Mouse (Mus musculus) Patski (cell line): Measurements from ENCODE around the gene Nfkbia. TPM values are rescaled to one million over a fixed set of nuclear protein-coding genes. Genes with fewer than 3 reads are reported as not detected.

ENCODE experiments used
- ATAC-seq: fragments of 100-300 bp; one replicate; pipeline ENCODE4 v1.8.0; 2021
- CTCF ChIA-PET: fragments of 350-600 bp; sonication (Branson Sonifier 250); formaldehyde crosslinking; loops from one replicate; lab custom pipeline; 2022; ENCODE audit warnings: inconsistent platforms; lab: Charles Lee
- POLR2A ChIA-PET: fragments of 350-600 bp; sonication (Branson Sonifier 250); formaldehyde crosslinking; loops from one replicate; lab custom pipeline; 2022; ENCODE audit warnings: antibody characterized with exemption, inconsistent platforms; lab: Charles Lee
- DNase-seq: peaks from one replicate; pipeline ENCODE4 v3.0.0-alpha.2; 2011; ENCODE audit warnings: low read depth, low spot score
- H3K27me3 ChIP-seq: fragments of 371-371 bp; one replicate; pipeline ENCODE4 v1.5.1; 2021
- CTCF ChIP-seq: fragments of 100-300 bp; IDR thresholded peaks from one replicate; pipeline ENCODE4 v1.5.1; 2021
- in situ Hi-C: fragments of 300-500 bp; cut with MboI; formaldehyde crosslinking; loops from 3 replicates; pipeline ENCODE4 v1.11.1; 2018; ENCODE audit warnings: low pct_unique_long_range_greater_than_20kb, mixed read lengths
- polyA plus RNA-seq: library from polyadenylated mRNA; unstranded; gene quantifications from one replicate; pipeline ENCODE4 v1.2.3, GENCODE M21; 2021

Nfkbia gene
- polyA plus RNA-seq, 1 experiment from 2014 or later, result 47.7 TPM

DNA sequence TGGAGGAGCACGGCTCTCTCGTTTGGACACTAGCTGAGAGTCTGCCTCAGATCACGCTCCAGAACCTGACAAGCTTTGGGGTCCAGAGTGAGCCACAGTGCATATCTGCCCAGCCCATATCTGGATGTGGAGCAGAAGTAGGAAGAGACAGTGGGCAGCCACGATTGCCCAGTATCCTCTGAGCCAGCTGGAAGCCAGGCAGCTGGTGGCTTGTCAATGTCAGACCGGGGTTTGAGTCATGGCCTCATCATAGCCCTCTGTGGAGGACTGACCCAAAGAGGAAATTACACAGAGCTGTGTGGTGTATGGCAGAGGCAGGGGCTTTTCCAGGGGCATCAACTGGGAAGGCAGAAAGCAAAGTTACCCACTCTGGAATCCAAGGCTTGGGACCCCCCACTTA is 25.6 kb downstream of the Nfkbia start:
- TF ChIP-seq CTCF, result no peak
- ATAC-seq, result no peak
- POLR2A ChIA-PET, result interaction anchor here (0.7 kb wide), 1 partner anchor 103 kb away, joined by 3 read pairs; no protein-coding TSS in a partner anchor
- no peaks in the 10 kb centered on the region for H3K27me3 ChIP-seq
- in situ Hi-C loops, result no loop called here
- DNase-seq, result no peak
- CTCF ChIA-PET, result interaction anchor here (1.1 kb wide), 1 partner anchor 20 kb away, joined by 3 read pairs; no protein-coding TSS in a partner anchor

DNA sequence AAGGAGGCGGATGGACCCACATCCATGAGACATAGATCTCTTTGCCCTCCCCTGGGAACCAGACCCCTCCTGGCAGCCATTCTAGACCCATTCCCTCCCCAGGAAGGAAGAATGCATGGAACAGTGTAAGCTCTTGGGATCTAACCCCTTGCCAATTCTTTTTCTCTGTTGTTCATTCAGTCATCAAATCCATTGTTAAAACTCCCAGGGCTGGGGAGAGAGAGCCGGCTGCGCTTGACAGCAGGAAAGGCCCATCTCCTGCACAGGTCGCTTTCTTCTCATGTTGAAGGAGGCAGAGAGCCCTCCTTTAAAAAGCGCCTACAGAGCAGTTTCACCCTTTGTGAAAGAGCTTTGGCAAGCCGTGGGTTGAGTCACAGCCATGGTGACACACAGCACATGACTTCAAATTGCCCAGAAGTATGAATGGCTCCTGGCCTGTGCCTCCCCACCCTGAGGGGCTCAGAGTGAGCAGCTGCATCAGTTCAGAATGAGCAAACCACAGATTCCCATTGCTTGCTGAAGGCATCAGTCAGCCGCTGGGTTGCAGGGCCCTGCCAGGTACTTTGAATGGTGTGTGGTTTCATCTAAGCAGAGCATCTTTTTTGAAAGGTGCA is 26.3 kb downstream of the Nfkbia start:
- ChIA-PET POLR2A (interaction anchor here (0.7 to 1.4 kb wide), 3 partner anchors 19 to 102 kb away, joined by 3 read pairs; no protein-coding TSS in a partner anchor), CTCF (interaction anchor here (1.1 kb wide), 1 partner anchor 20 kb away, joined by 3 read pairs; no protein-coding TSS in a partner anchor)
- in situ Hi-C loops, result no loop called here
- peak; percentile 65 for ATAC-seq
- no peaks in the 10 kb centered on the region for H3K27me3 ChIP-seq
- DNase-seq, result no peak
- TF ChIP-seq CTCF, result no peak

DNA sequence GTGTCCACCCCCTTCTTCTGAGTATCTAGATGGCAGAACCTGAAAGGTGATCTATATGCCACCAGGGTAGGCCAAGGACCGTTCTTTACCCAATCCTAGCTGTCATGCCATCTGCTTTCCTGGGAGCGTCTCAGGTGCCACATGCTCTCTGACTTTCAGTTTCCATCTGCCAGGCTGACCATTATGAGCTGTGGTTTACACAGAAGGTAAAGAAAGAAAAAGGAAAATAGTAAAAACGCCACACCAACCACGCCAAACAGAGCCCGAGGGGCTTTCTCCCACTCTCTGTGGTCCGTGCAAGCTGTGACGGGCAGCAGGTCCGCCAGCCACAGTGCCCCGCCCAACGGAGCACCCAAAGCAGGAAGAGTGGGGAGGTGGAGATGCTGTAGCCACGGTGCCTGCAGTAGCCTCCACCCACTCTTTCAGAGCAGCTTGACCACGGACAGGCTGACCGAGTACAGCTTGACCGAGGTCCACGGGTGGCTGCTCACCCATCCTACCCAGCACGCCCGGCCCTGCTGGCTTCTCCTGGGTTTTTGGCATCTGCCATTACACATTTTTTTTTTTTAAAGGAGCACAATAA is 27.0 kb downstream of the Nfkbia start:
- no peak for TF ChIP-seq CTCF
- no peaks in the 10 kb centered on the region for H3K27me3 ChIP-seq
- in situ Hi-C loops, result no loop called here
- ATAC-seq (peak; percentile 46), DNase-seq (no peak)
- ChIA-PET POLR2A (interaction anchor here (0.6 to 1.4 kb wide), 4 partner anchors 12 to 156 kb away, joined by 3 read pairs; no protein-coding TSS in a partner anchor), CTCF (interaction anchor here (0.8 to 1.1 kb wide), 3 partner anchors 8 to 28 kb away, joined by 3 to 4 read pairs (median 4); no protein-coding TSS in a partner anchor)

DNA sequence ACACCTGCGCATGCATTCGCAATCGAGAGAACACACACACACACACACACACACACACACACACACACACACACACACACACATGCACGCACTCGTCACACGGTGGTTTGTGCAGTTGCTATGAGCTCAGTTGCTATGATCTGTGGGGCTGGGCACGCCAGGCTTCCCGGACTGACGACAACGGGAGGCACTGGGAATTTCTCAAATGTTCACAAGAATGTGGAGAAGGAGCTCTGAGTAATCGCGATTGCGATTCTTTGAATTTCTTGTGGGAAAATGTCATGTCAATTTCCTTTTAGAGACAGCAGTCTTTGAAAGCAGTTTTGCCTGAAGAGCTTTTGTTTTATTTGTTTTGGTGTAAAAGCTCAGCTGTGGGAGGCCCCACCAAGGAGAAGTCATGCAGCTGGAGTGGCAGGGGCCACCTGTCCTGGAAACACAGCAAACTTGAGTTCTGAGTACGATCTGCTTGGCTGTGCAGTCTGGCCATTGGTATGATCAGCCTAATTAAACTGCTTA is 27.5 kb downstream of the Nfkbia start:
- H3K27me3 ChIP-seq, result no peaks in the 10 kb centered on the region

DNA sequence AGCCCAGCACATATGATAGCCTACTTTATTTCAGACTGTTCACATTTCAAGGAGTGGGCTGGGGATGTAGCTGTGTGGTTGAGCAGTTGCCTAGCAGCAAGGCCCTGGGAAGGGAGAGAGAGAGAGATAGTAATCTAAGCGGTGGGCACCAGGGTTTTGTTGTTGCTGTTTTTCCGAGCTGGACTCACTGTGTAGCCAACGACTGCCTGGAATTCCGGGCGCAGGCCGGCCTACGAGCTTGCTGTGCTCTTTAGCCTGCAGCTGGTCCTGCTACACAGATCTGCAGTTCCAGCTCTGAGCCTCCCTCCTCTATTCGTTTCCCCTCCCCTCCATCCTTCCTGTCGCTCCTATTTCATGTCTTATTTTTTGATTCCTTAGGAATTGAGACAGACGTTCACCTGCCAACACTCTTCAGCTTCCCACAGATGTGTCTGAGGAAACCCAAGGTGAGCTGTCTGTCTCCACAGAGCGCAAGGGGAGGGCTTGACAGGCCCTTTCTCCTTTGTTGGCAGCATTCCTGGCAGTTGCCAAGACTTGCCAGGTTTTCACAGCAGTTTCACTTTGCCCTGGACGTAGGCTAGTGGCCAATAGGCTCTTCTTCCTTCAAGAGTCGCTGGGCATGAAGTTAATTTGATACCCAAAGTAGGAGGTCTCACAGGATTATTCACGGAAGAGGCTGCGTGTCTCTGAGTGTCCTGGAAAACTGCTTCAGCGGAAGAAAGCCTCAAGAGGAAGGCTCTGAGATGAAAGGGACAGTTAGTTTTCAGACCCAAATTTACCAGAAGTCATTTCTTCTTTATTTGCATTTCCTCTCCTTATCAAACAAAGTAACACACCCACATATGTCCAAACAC is 28.2 kb downstream of the Nfkbia start:
- H3K27me3 ChIP-seq, result no peaks in the 10 kb centered on the region
- no peak for TF ChIP-seq CTCF
- ATAC-seq (peak; percentile 28), DNase-seq (no peak)
- in situ Hi-C loops, result no loop called here
- ChIA-PET POLR2A (interaction anchor here (0.8 kb wide), 1 partner anchor 17 kb away, joined by 3 read pairs; no protein-coding TSS in a partner anchor), CTCF (interaction anchor here (1.1 kb wide), 1 partner anchor 11 kb away, joined by 3 read pairs; no protein-coding TSS in a partner anchor)

More for the DNA sequence above, 27.5 kb downstream of the Nfkbia start:
- ATAC-seq (peak; percentile 9), DNase-seq (no peak)
- ChIA-PET CTCF (interaction anchor here (0.8 to 1.1 kb wide), 3 partner anchors 8 to 29 kb away, joined by 3 to 4 read pairs (median 4); no protein-coding TSS in a partner anchor), POLR2A (interaction anchor here (0.6 to 1.4 kb wide), 4 partner anchors 13 to 155 kb away, joined by 3 read pairs; no protein-coding TSS in a partner anchor)
- TF ChIP-seq CTCF, result no peak
- in situ Hi-C loops, result no loop called here

DNA sequence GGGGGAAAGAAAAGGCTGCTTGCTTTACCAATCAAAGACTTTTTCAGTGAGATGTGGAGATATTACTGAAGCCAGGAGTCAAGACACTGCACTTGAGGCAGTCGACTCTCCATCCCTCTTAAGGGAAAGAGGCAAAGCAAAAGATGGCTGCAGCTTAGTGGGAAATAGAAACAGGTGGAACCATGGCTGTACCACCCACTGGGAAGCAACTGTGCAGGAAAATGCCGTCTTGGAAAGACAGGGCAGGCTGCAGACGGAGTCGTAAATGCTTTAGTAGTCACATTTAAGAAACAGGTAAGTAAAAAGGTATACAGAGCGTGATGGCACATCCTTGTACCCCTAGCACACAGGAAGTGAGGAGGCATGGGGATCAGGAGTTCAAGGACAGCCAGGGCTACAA is 29.4 kb downstream of the Nfkbia start:
- DNase-seq (no peak), ATAC-seq (no peak)
- in situ Hi-C loops, result no loop called here
- CTCF ChIA-PET, result no interaction called here
- no peak for TF ChIP-seq CTCF
- POLR2A ChIA-PET, result interaction anchor here (0.8 kb wide), 1 partner anchor 16 kb away, joined by 3 read pairs; no protein-coding TSS in a partner anchor
- no peaks in the 10 kb centered on the region for H3K27me3 ChIP-seq

DNA sequence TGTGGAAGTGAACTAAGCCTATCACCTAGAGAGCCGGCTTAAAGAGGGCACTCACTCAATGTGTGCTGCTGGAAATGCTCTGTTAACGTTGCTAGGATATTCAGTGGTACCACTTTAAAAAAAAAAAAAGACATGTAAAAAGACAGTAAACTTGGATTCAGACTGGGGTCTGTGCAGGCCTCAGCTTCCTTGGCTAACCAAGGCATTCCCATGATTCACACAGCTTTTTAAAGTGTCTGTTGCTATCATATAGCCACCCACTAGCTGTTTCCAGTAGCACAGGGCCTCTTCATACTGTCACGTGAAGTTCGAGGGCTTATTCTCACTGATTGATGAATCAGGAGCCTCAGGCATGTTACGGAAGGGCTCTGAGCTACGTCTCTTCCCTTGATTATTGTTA is 30.0 kb downstream of the Nfkbia start:
- no peak for ATAC-seq
- POLR2A ChIA-PET, result no interaction called here
- no peak for DNase-seq
- TF ChIP-seq CTCF, result no peak
- in situ Hi-C loops, result no loop called here
- no peaks in the 10 kb centered on the region for H3K27me3 ChIP-seq
- CTCF ChIA-PET, result no interaction called here

DNA sequence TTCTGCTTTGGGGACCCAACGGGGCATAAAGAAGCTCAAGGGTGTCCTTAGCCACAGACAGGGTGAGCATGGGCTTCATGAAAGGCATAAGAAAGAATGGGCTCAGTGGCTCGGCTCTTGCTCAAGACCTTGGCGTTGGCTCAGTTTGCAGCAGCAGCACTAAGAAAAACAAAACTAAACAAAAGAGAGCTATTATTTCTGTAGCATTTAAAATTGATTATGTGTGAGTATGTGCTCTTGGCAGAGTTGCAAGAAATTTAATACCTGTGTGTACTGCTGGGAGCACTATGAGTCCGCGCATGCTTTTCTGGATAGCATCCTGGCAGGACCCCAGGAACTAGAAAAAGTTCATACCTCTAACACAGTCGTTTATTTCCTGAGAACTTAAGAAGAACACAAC is 30.7 kb downstream of the Nfkbia start:
- ATAC-seq (no peak), DNase-seq (no peak)
- in situ Hi-C loops, result no loop called here
- no peaks in the 10 kb centered on the region for H3K27me3 ChIP-seq
- ChIA-PET POLR2A (no interaction called here), CTCF (interaction anchor here (1.6 kb wide), 1 partner anchor 17 kb away, joined by 7 read pairs; no protein-coding TSS in a partner anchor)
- no peak for TF ChIP-seq CTCF

DNA sequence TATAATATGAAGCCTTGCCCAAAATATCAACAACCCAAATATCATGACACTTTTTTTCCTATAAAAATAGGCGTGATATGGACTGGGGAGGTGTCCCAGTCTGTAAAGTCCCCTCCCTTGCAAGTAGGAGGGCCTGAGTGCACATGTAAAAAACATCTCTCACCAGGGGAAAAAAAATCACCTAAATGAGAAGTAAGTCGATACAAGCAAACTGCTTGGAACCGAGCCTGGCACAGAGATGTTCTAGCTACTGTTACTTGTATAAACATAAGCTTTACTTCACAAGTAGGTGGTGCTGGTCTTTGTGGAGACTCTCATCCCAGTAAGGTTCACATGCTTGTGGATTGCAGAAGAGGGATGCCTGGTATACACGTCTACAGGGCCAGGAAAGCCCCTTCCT is 31.5 kb downstream of the Nfkbia start:
- no peak for DNase-seq
- TF ChIP-seq CTCF, result no peak
- no peak for ATAC-seq
- H3K27me3 ChIP-seq, result no peaks in the 10 kb centered on the region
- ChIA-PET POLR2A (no interaction called here), CTCF (interaction anchor here (0.6 to 1.6 kb wide), 2 partner anchors 13 to 16 kb away, joined by 3 to 7 read pairs; no protein-coding TSS in a partner anchor)
- in situ Hi-C loops, result no loop called here

DNA sequence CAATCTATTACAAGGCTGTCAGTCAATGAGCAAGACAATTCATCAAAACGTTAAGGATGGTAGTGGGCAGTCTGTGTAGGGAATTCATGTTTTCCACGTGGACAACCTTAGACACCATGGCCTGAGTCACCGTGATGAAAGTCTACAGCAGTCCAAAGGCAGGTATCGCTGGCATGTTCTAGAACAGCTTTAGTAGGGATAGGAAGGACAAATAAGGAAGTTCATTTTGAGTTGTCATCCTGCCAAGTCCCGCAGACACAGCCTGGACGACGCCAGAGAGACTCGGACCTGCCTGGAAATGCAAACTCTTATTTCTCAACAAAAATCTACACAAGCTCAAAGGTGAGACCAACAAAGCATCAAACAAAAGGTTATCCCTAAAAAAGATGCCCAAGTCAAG is 32.7 kb downstream of the Nfkbia start:
- CTCF ChIA-PET, result no interaction called here
- POLR2A ChIA-PET, result no interaction called here
- no peaks in the 10 kb centered on the region for H3K27me3 ChIP-seq
- DNase-seq, result no peak
- in situ Hi-C loops, result no loop called here
- TF ChIP-seq CTCF, result no peak
- ATAC-seq, result no peak
